Comparison of ENCODE assay signal across 10 mouse cellular contexts in genomic region chr2:72093402-72094037, GRCm38 (mm10).
DNase-seq lines count a peak whose midpoint lies in the region; ATAC-seq and TF ChIP-seq lines count a peak whose summit lies in the region.
"Had no signal": no experiment of that assay in that cellular context is flagged by ENCODE, and none has a peak within 500 bp of the region (broad histone marks: within the 10 kb centered on the region; RNA-seq: fewer than 3 reads in every experiment).

No protein-coding gene starts in this region.

- H3K4me3 ChIP-seq in embryonic facial prominence, embryonic 11.5 days (ENCODE audit: low read depth, low read length), result no peak overlapping the region
- no peak overlapping the region for H3K4me3 ChIP-seq in embryonic facial prominence, embryonic 10.5 days
- H3K4me3 ChIP-seq in layer of hippocampus, adult 2 months, result no peak overlapping the region
- no peak overlapping the region for H3K4me3 ChIP-seq in hindbrain, embryonic 12.5 days
- H3K4me3 ChIP-seq in midbrain, postnatal 0 days (ENCODE audit: low read depth, low read length), result no peak overlapping the region

- H3K4me2 ChIP-seq in embryonic facial prominence, embryonic 11.5 days (ENCODE audit: low read depth, low read length), result no peak overlapping the region
- 0 out of 2 replicates have a peak overlapping the region, but pooled peaks have one; percentile 17 for H3K4me2 ChIP-seq in hindbrain, embryonic 12.5 days (replicated peaks)
- peak overlapping the region; percentile 24 for H3K4me2 ChIP-seq in midbrain, postnatal 0 days (ENCODE audit: low read depth, low read length, poor library complexity, severe bottlenecking)

- H3K36me3 ChIP-seq in embryonic facial prominence, embryonic 11.5 days (replicated peaks; ENCODE audit: control insufficient read depth, insufficient read depth, low read depth, low read length), result no peaks in the 10 kb centered on the region
- no peaks in the 10 kb centered on the region for H3K36me3 ChIP-seq in embryonic facial prominence, embryonic 10.5 days (replicated peaks)
- H3K36me3 ChIP-seq in hindbrain, embryonic 12.5 days, result no peaks in the 10 kb centered on the region
- H3K36me3 ChIP-seq in midbrain, postnatal 0 days (ENCODE audit: insufficient read depth, low read length), result no peaks in the 10 kb centered on the region

- no peak for ATAC-seq in embryonic facial prominence, embryonic 11.5 days (replicated peaks; ENCODE audit: insufficient number of reproducible peaks, low FRiP score, low TSS enrichment, low read depth)
- no peak for ATAC-seq in hindbrain, embryonic 12.5 days (ENCODE audit: low FRiP score)
- ATAC-seq in midbrain, postnatal 0 days (ENCODE audit: low FRiP score), result no peak

- no peaks in the 10 kb centered on the region for H3K27me3 ChIP-seq in embryonic facial prominence, embryonic 11.5 days (ENCODE audit: control insufficient read depth, insufficient read depth, low read length)
- H3K27me3 ChIP-seq in embryonic facial prominence, embryonic 10.5 days (replicated peaks; ENCODE audit: low read depth, poor library complexity, severe bottlenecking), result peaks cover 10% of the 10 kb centered on the region; the same call in 1 of the 2 replicates
- 0 out of 2 replicates have a peak, but pooled peaks cover 2% of the 10 kb centered on the region for H3K27me3 ChIP-seq in hindbrain, embryonic 12.5 days
- H3K27me3 ChIP-seq in midbrain, postnatal 0 days (ENCODE audit: insufficient read depth, low read length), result no peaks in the 10 kb centered on the region

- peak; percentile 26 for DNase-seq in embryonic facial prominence, embryonic 11.5 days (ENCODE audit: low spot score)
- DNase-seq in embryonic facial prominence, embryonic 10.5 days (ENCODE audit: low spot score), result no peak
- no peak for DNase-seq in layer of hippocampus, adult 2 months (ENCODE audit: low spot score in 2 of 2)
- no peak for DNase-seq in layer of hippocampus, postnatal 10 days (ENCODE audit: low spot score in 2 of 2)
- DNase-seq in midbrain, postnatal 0 days (ENCODE audit: low spot score), result no peak
- DNase-seq in cerebellum, adult 9-11 months, result no peak
- DNase-seq in heart, postnatal 10 days, result no peak
- DNase-seq: cerebellum, postnatal 14 days; lung, postnatal 14 days had no signal

- no peaks in the 10 kb centered on the region for H3K4me1 ChIP-seq in embryonic facial prominence, embryonic 11.5 days (ENCODE audit: control insufficient read depth, insufficient read depth, low read length)
- H3K4me1 ChIP-seq in embryonic facial prominence, embryonic 10.5 days, result peaks cover 34% of the 10 kb centered on the region
- peaks cover 18% of the 10 kb centered on the region for H3K4me1 ChIP-seq in hindbrain, embryonic 12.5 days
- H3K4me1 ChIP-seq in midbrain, postnatal 0 days (ENCODE audit: insufficient read depth, low read length), result 0 out of 2 replicates have a peak, but pooled peaks cover 5% of the 10 kb centered on the region

- no peaks in the 10 kb centered on the region for H3K9me3 ChIP-seq in embryonic facial prominence, embryonic 11.5 days (replicated peaks; ENCODE audit: control insufficient read depth, low read length)
- no peaks in the 10 kb centered on the region for H3K9me3 ChIP-seq in embryonic facial prominence, embryonic 10.5 days
- no peaks in the 10 kb centered on the region for H3K9me3 ChIP-seq in hindbrain, embryonic 12.5 days (replicated peaks)
- no peaks in the 10 kb centered on the region for H3K9me3 ChIP-seq in midbrain, postnatal 0 days (ENCODE audit: low read length)

- H3K9ac ChIP-seq in embryonic facial prominence, embryonic 11.5 days (replicated peaks; ENCODE audit: low read length), result no peak overlapping the region
- H3K9ac ChIP-seq in hindbrain, embryonic 12.5 days, result no peak overlapping the region
- no peak overlapping the region; the same call in 1 of the 2 replicates for H3K9ac ChIP-seq in midbrain, postnatal 0 days (replicated peaks; ENCODE audit: low read length, poor library complexity, severe bottlenecking)

- intact Hi-C loops in heart, postnatal 10 days (cut with DNase I), result no loop called here

- WGBS in embryonic facial prominence, embryonic 11.5 days, result 63% methylated on average over 20 of the region's 20 CpGs
- 73% methylated on average over 20 of the region's 20 CpGs for WGBS in embryonic facial prominence, embryonic 10.5 days
- WGBS in hindbrain, embryonic 12.5 days, result 62% methylated on average over 20 of the region's 20 CpGs
- 48% methylated on average over 20 of the region's 20 CpGs for WGBS in midbrain, postnatal 0 days

- no peak for TF ChIP-seq CTCF in layer of hippocampus, adult 2 months (conservative IDR thresholded peaks at IDR 0.05)
- TF ChIP-seq CTCF in midbrain, postnatal 0 days (IDR thresholded peaks at IDR 0.05), result no peak

- no peak overlapping the region for H3K27ac ChIP-seq in embryonic facial prominence, embryonic 11.5 days (replicated peaks; ENCODE audit: low read depth, low read length)
- no peak overlapping the region for H3K27ac ChIP-seq in embryonic facial prominence, embryonic 10.5 days (replicated peaks)
- H3K27ac ChIP-seq in layer of hippocampus, adult 2 months, result peak overlapping the region; percentile 52; the same call in 1 of the 2 replicates
- peak overlapping the region; percentile 40; the same call in 1 of the 2 replicates for H3K27ac ChIP-seq in hindbrain, embryonic 12.5 days
- H3K27ac ChIP-seq in midbrain, postnatal 0 days (ENCODE audit: low read depth, low read length), result 0 out of 2 replicates have a peak overlapping the region, but pooled peaks have one; percentile 43

Comparison
In these comparisons a context has a peak if more than half of its experiments do, and no peak if none do; other contexts are left out.
1. H3K27ac ChIP-seq: peak in layer of hippocampus, adult 2 months (single experiment), hindbrain, embryonic 12.5 days (single experiment) and midbrain, postnatal 0 days (single experiment); none in embryonic facial prominence, embryonic 11.5 days (single experiment) and embryonic facial prominence, embryonic 10.5 days (single experiment).